Mouse (Mus musculus): ENCODE measurements around the gene Ccdc6.
"Not testable (repeated sequence)": the region's sequence is repeated elsewhere in the genome, so short reads cannot be mapped to it uniquely, and the experiment has no call there.

The Ccdc6 gene

GRCm38 (mm10) chr10:70211281-70211680 lies 114.4 kb downstream of the Ccdc6 start:
- no peak for DNase-seq (ENCODE audit: low read depth, low spot score)

- no peak for DNase-seq (ENCODE audit: low read depth, low spot score)
Measured at GRCm38 (mm10) chr10:70220971-70221370, 124.0 kb downstream of the Ccdc6 start.

GRCm38 (mm10) chr10:70222231-70222630 lies 125.3 kb downstream of the Ccdc6 start:
- not testable (repeated sequence) for DNase-seq (ENCODE audit: low read depth, low spot score)

GRCm38 (mm10) chr10:70224571-70224970 lies 127.7 kb downstream of the Ccdc6 start:
- DNase-seq (ENCODE audit: low read depth, low spot score) = no peak

- no peak for DNase-seq (ENCODE audit: low read depth, low spot score)
Measured at GRCm38 (mm10) chr10:70225760-70226159, 128.8 kb downstream of the Ccdc6 start.

- DNase-seq (ENCODE audit: low read depth, low spot score) = no peak
Measured at GRCm38 (mm10) chr10:70226608-70227007, 129.7 kb downstream of the Ccdc6 start.

- DNase-seq (ENCODE audit: low read depth, low spot score) = no peak
Measured at GRCm38 (mm10) chr10:70230352-70230751, 133.4 kb downstream of the Ccdc6 start.

GRCm38 (mm10) chr10:70237936-70238335 lies 141.0 kb downstream of the Ccdc6 start:
- DNase-seq (ENCODE audit: low read depth, low spot score) = no peak

Measured in CD4-positive helper T cell, adult 2 months (primary cell).